Mouse (Mus musculus) CH12.LX (cell line): ENCODE measurements around the gene Tom1. TPM values are rescaled to one million over a fixed set of nuclear protein-coding genes. Genes with fewer than 3 reads are reported as not detected.

Experiments used
- DNase-seq: peaks from one replicate; pipeline ENCODE4 v3.0.0-alpha.2; 2013; ENCODE audit errors: extremely low read depth
- H3K27ac ChIP-seq: 2 replicates; pipeline ENCODE4 v1.5.1; 2012; ENCODE audit warnings: low read depth, mild to moderate bottlenecking, control low read depth, moderate library complexity; ENCODE audit not compliant: insufficient read depth
- H3K27me3 ChIP-seq: replicated peaks from 2 replicates; pipeline ENCODE3; 2012; ENCODE audit warnings: inconsistent platforms
- H3K36me3 ChIP-seq, 2 experiments: replicated peaks in 1 of 2; 2 replicates each; pipeline versions ENCODE3 to v1.6.1; 2012; ENCODE audit warnings: inconsistent platforms in 1 of 2, low read length in 1 of 2, mild to moderate bottlenecking in 1 of 2, mixed read lengths in 1 of 2, moderate library complexity in 1 of 2; ENCODE audit not compliant: control insufficient read depth in 1 of 2, insufficient read depth in 1 of 2
- H3K4me1 ChIP-seq, 2 experiments: 2 replicates each; pipeline ENCODE4 v1.6.1; 2012; ENCODE audit warnings: inconsistent platforms in 1 of 2, moderate library complexity in 1 of 2; ENCODE audit not compliant: insufficient read depth in 2 of 2, control insufficient read depth in 1 of 2
- H3K4me2 ChIP-seq: 2 replicates; pipeline ENCODE4 v1.6.1; 2012; ENCODE audit warnings: low read depth, mild to moderate bottlenecking, control low read depth; ENCODE audit not compliant: poor library complexity, insufficient read depth, severe bottlenecking
- H3K4me3 ChIP-seq, 3 experiments: fragments of 150-350 bp in 1 of 3; sonication (generic) in 1 of 3; replicated peaks in 1 of 3; 2 replicates each; pipeline versions ENCODE3 to v1.5.1; 2011 to 2012; ENCODE audit warnings: low read depth in 2 of 3, low read length in 2 of 3, mild to moderate bottlenecking in 2 of 3, moderate library complexity in 2 of 3, control low read depth in 1 of 3, improper control_type of control experiment in 1 of 3, inconsistent platforms in 1 of 3, mixed read lengths in 1 of 3; ENCODE audit not compliant: poor library complexity in 1 of 3
- H3K79me2 ChIP-seq: replicated peaks from 2 replicates; pipeline ENCODE4 v1.6.1; 2012; ENCODE audit warnings: mild to moderate bottlenecking, moderate library complexity; ENCODE audit not compliant: control insufficient read depth, poor library complexity, insufficient read depth, severe bottlenecking; ENCODE audit errors: extremely low read depth
- H3K9ac ChIP-seq: 2 replicates; pipeline ENCODE4 v1.6.1; 2012; ENCODE audit warnings: low read depth, mild to moderate bottlenecking, control low read depth, moderate library complexity; ENCODE audit not compliant: insufficient read depth
- H3K9me3 ChIP-seq: replicated peaks from 2 replicates; pipeline ENCODE3; 2012; ENCODE audit warnings: low read length, inconsistent platforms, mixed read lengths
- BHLHE40 ChIP-seq: IDR thresholded peaks from 2 replicates; pipeline ENCODE4 v1.6.1; 2011; ENCODE audit warnings: mild to moderate bottlenecking, low read depth, low read length, improper control_type of control experiment
- CHD1 ChIP-seq: IDR thresholded peaks from 2 replicates; pipeline ENCODE4 v1.6.1; 2012; ENCODE audit warnings: low read depth, low read length, improper control_type of control experiment, inconsistent platforms
- CTCF ChIP-seq, 2 experiments: IDR thresholded peaks in 1 of 2; conservative IDR thresholded peaks in 1 of 2; 2 replicates each; pipeline ENCODE4 v1.5.1; 2011 to 2012; ENCODE audit warnings: low read depth in 2 of 2, low read length in 2 of 2, improper control_type of control experiment in 1 of 2, inconsistent platforms in 1 of 2, mild to moderate bottlenecking in 1 of 2, moderate library complexity in 1 of 2
- EP300 ChIP-seq: IDR thresholded peaks from 2 replicates; pipeline ENCODE4 v1.6.1; 2011; ENCODE audit warnings: low read length, improper control_type of control experiment
- ETS1 ChIP-seq: conservative IDR thresholded peaks from 2 replicates; pipeline ENCODE4 v1.6.1; 2012; ENCODE audit warnings: low read depth, mild to moderate bottlenecking, inconsistent platforms, low read length, improper control_type of control experiment, moderate library complexity
- HCFC1 ChIP-seq: IDR thresholded peaks from 2 replicates; pipeline ENCODE4 v1.6.1; 2012; ENCODE audit warnings: low read depth, mild to moderate bottlenecking, inconsistent platforms, low read length, improper control_type of control experiment
- IRF4 ChIP-seq: IDR thresholded peaks from 2 replicates; pipeline ENCODE4 v1.6.1; 2014; ENCODE audit warnings: low read depth, mild to moderate bottlenecking, inconsistent platforms, low read length, improper control_type of control experiment
- JUN ChIP-seq: IDR thresholded peaks from 2 replicates; pipeline ENCODE4 v1.6.1; 2011; ENCODE audit warnings: low read depth, mild to moderate bottlenecking, low read length, improper control_type of control experiment, moderate library complexity; ENCODE audit not compliant: insufficient read depth
- KAT2A ChIP-seq: IDR thresholded peaks from 2 replicates; pipeline ENCODE4 v1.6.1; 2012; ENCODE audit warnings: low read length, improper control_type of control experiment, inconsistent platforms; ENCODE audit not compliant: insufficient replicate concordance
- MAZ ChIP-seq: IDR thresholded peaks from 2 replicates; pipeline ENCODE4 v1.6.1; 2012; ENCODE audit warnings: low read depth, mild to moderate bottlenecking, inconsistent platforms, low read length, improper control_type of control experiment, moderate library complexity
- MEF2A ChIP-seq: IDR thresholded peaks from 2 replicates; pipeline ENCODE4 v1.6.1; 2014; ENCODE audit warnings: low read depth, mild to moderate bottlenecking, inconsistent platforms, low read length, improper control_type of control experiment, borderline replicate concordance
- MYC ChIP-seq: IDR thresholded peaks from 2 replicates; pipeline ENCODE4 v1.6.1; 2011; ENCODE audit warnings: low read depth, mild to moderate bottlenecking, improper control_type of control experiment, low read length
- NRF1 ChIP-seq: IDR thresholded peaks from 2 replicates; pipeline ENCODE4 v1.6.1; 2014; ENCODE audit warnings: low read depth, mild to moderate bottlenecking, inconsistent platforms, low read length, improper control_type of control experiment, moderate library complexity
- POLR2A ChIP-seq: IDR thresholded peaks from 2 replicates; pipeline ENCODE4 v1.6.1; 2011; ENCODE audit warnings: low read depth, mild to moderate bottlenecking, improper control_type of control experiment, low read length
- POLR2AphosphoS2 ChIP-seq: IDR thresholded peaks from 2 replicates; pipeline ENCODE4 v1.6.1; 2011; ENCODE audit warnings: low read depth, low read length, improper control_type of control experiment
- RAD21 ChIP-seq: IDR thresholded peaks from 2 replicates; pipeline ENCODE4 v1.6.1; 2011; ENCODE audit warnings: low read depth, mild to moderate bottlenecking, low read length, improper control_type of control experiment, moderate library complexity
- SIN3A ChIP-seq: IDR thresholded peaks from 2 replicates; pipeline ENCODE4 v1.6.1; 2012; ENCODE audit warnings: low read length, improper control_type of control experiment, inconsistent platforms
- TCF12 ChIP-seq: IDR thresholded peaks from 2 replicates; pipeline ENCODE4 v1.6.1; 2014; ENCODE audit warnings: low read depth, mild to moderate bottlenecking, inconsistent platforms, low read length, improper control_type of control experiment
- UBTF ChIP-seq: IDR thresholded peaks from 2 replicates; pipeline ENCODE4 v1.6.1; 2012; ENCODE audit warnings: low read depth, mild to moderate bottlenecking, inconsistent platforms, low read length, improper control_type of control experiment, moderate library complexity
- USF1 ChIP-seq: IDR thresholded peaks from 2 replicates; pipeline ENCODE4 v1.6.1; 2014; ENCODE audit warnings: low read depth, mild to moderate bottlenecking, inconsistent platforms, low read length, improper control_type of control experiment
- USF2 ChIP-seq: conservative IDR thresholded peaks from 2 replicates; pipeline ENCODE4 v1.6.1; 2011; ENCODE audit warnings: low read depth, low read length, improper control_type of control experiment
- ZC3H11A ChIP-seq: IDR thresholded peaks from 2 replicates; pipeline ENCODE4 v1.6.1; 2012; ENCODE audit warnings: low read depth, mild to moderate bottlenecking, inconsistent platforms, low read length, improper control_type of control experiment
- ZKSCAN1 ChIP-seq: IDR thresholded peaks from 2 replicates; pipeline ENCODE4 v1.6.1; 2012; ENCODE audit warnings: low read depth, inconsistent platforms, low read length, improper control_type of control experiment, borderline replicate concordance
- ZMIZ1 ChIP-seq: IDR thresholded peaks from 2 replicates; pipeline ENCODE4 v1.6.1; 2012; ENCODE audit warnings: low read depth, mild to moderate bottlenecking, inconsistent platforms, low read length, improper control_type of control experiment
- ZNF384 ChIP-seq: IDR thresholded peaks from 2 replicates; pipeline ENCODE4 v1.6.1; 2012; ENCODE audit warnings: low read depth, low read length, improper control_type of control experiment, inconsistent platforms
- dilution Hi-C: fragments of 300-500 bp; cut with MboI; formaldehyde crosslinking; loops from 2 replicates; pipeline ENCODE4 v1.14.3; 2020; ENCODE audit warnings: low sequenced_read_pairs; ENCODE audit not compliant: extremely low pct_unique_long_range_greater_than_20kb, extremely low pct_ligation_motif_present
- in situ Hi-C: fragments of 300-500 bp; cut with MboI; formaldehyde crosslinking; loops from 3 replicates; pipeline ENCODE4 v1.14.3; 2019; ENCODE audit warnings: low sequenced_read_pairs, low pct_ligation_motif_present, low pct_unique_long_range_greater_than_20kb, mixed read lengths
- polyA plus RNA-seq: library from polyadenylated mRNA; unstranded; fragments of >175 nt; gene quantifications from 2 replicates; pipeline ENCODE4 v1.2.1, GENCODE M21; 2012; ENCODE audit warnings: low read depth; ENCODE audit not compliant: insufficient read length
- total RNA-seq, 2 experiments: library from RNA; depleted of rRNA; stranded (reverse); fragments of 300-350 nt in 1 of 2; fragments of >200 nt in 1 of 2; gene quantifications; 2 replicates each; pipeline ENCODE4 v1.2.3; 2012 to 2014

Tom1 gene
- total and polyA plus RNA-seq, 3 experiments: 13.4 to 25.3 (median 18.4) TPM

DNA sequence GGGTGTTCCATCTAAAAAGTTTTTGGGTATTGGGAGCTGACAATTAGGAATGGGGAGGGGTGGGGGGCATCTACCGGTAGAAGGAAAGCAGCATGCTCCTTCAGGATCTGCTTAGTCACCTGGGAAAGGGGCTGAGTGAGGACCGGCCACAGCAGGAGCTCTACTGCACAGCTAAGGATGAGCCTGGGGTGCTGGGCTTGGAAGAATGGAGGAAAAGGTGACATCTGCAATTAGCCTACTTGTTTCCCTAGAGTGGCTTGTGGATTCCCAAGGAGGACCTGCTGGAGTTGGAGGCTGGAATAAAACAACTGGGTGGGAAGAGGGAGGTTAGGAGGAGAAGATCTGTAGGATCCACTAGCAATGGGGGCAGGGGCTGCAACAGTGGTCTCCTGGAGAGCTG lies 19.9 kb upstream of the Tom1 start:
- peaks cover 13% of the 10 kb centered on the region for H3K79me2 ChIP-seq
- no peak overlapping the region for H3K4me2 ChIP-seq
- peaks cover under 1 to 47% of the 10 kb centered on the region in 2 experiments; a peak in 3 of 4 replicates for H3K4me1 ChIP-seq
- in situ Hi-C loops: no loop called here
- H3K9ac ChIP-seq: no peak overlapping the region
- H3K9me3 ChIP-seq: no peaks in the 10 kb centered on the region
- no peak overlapping the region for H3K4me3 ChIP-seq
- H3K36me3 ChIP-seq: peaks cover 4 to 36% of the 10 kb centered on the region in 2 experiments
- no peak overlapping the region for H3K27ac ChIP-seq
- no peak for DNase-seq
- dilution Hi-C loops: no loop called here
- TF ChIP-seq CTCF (conservative IDR thresholded peaks at IDR 0.05 in 1 of 2, IDR thresholded peaks at IDR 0.05 in 1 of 2; ENCODE audit: low read depth in 2 of 2, low read length in 2 of 2): no peak
- no peak for TF ChIP-seq POLR2AphosphoS2
- no peak for TF ChIP-seq ZKSCAN1
- TF ChIP-seq CHD1: no peak
- TF ChIP-seq UBTF: no peak
- TF ChIP-seq ZNF384: no peak
- TF ChIP-seq JUN: no peak
- no peak for TF ChIP-seq SIN3A
- no peak for TF ChIP-seq EP300
- TF ChIP-seq POLR2A: no peak
- no peak for TF ChIP-seq NRF1
- TF ChIP-seq HCFC1: no peak
- TF ChIP-seq TCF12: no peak
- TF ChIP-seq USF1: no peak
- TF ChIP-seq BHLHE40: no peak
- TF ChIP-seq ZC3H11A: no peak
- no peak for TF ChIP-seq MAZ
- no peak for TF ChIP-seq IRF4
- no peak for TF ChIP-seq KAT2A
- no peaks in the 10 kb centered on the region for H3K27me3 ChIP-seq

DNA sequence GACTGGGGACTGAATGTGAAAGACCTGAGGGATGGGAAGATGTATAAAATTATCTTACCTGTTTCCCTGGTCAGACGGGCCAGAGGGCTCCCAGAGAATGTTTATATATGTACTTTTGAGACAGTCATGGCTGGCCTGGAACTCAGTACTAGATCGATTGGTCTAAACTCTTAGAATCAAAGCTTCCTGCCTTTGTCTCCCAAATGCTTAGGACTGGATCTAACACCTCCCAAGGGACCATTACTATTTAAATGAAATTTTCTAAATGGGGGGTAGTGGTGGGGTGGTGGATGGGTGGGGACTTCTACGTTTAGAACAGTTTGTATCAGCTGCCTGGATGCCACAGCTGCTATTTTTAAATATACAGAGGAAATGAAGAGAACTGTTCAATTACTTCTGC lies 19.5 kb upstream of the Tom1 start:
- in situ Hi-C loops: no loop called here
- H3K27me3 ChIP-seq: no peaks in the 10 kb centered on the region
- no peak for TF ChIP-seq ETS1
- no peak for TF ChIP-seq MEF2A
- no peak for TF ChIP-seq UBTF
- TF ChIP-seq POLR2AphosphoS2: no peak
- no peak for TF ChIP-seq SIN3A
- no peak for TF ChIP-seq ZMIZ1
- no peak for TF ChIP-seq MYC
- no peak for TF ChIP-seq RAD21
- TF ChIP-seq JUN: no peak
- TF ChIP-seq USF1: no peak
- no peak for TF ChIP-seq USF2
- no peak overlapping the region for H3K27ac ChIP-seq
- H3K9ac ChIP-seq: no peak overlapping the region
- dilution Hi-C loops: no loop called here
- peaks cover 4 to 51% of the 10 kb centered on the region in 2 experiments; a peak in 3 of 4 replicates for H3K4me1 ChIP-seq
- H3K36me3 ChIP-seq: peaks cover under 1 to 32% of the 10 kb centered on the region in 2 experiments
- H3K4me2 ChIP-seq: no peak overlapping the region
- DNase-seq: no peak
- H3K79me2 ChIP-seq: peaks cover 14% of the 10 kb centered on the region
- H3K9me3 ChIP-seq: no peaks in the 10 kb centered on the region
- H3K4me3 ChIP-seq: no peak overlapping the region
